Mouse (Mus musculus) forebrain, embryonic 15.5 days (tissue): ENCODE results near the gene Lrrc75b. TPM values are rescaled to one million over a fixed set of nuclear protein-coding genes. Genes with fewer than 3 reads are reported as not detected.
"Not testable (repeated sequence)": the region's sequence is repeated elsewhere in the genome, so short reads cannot be mapped to it uniquely, and the experiment has no call there.

Source experiments
- ATAC-seq: fragments of 200-750 bp; cut with Nextera tagmentation; replicated peaks from 2 replicates; pipeline ENCODE4 v1.8.0; 2017; ENCODE audit warnings: mild to moderate bottlenecking, moderate TSS enrichment, moderate library complexity
- H3K27ac ChIP-seq: fragments of 300-500 bp; sonication (generic); replicated peaks from 2 replicates; pipeline ENCODE4 v1.5.1; 2015; ENCODE audit warnings: mild to moderate bottlenecking, inconsistent platforms
- H3K27me3 ChIP-seq: fragments of 300-500 bp; sonication (generic); 2 replicates; pipeline ENCODE4 v1.6.1; 2015; ENCODE audit warnings: inconsistent platforms
- H3K36me3 ChIP-seq: fragments of 300-500 bp; sonication (generic); 2 replicates; pipeline ENCODE4 v1.6.1; 2015; ENCODE audit warnings: mild to moderate bottlenecking, inconsistent platforms
- H3K4me1 ChIP-seq: fragments of 300-500 bp; sonication (generic); 2 replicates; pipeline ENCODE4 v1.6.1; 2015; ENCODE audit warnings: inconsistent platforms
- H3K4me2 ChIP-seq: fragments of 300-500 bp; sonication (generic); replicated peaks from 2 replicates; pipeline ENCODE4 v1.6.1; 2015; ENCODE audit warnings: mild to moderate bottlenecking, inconsistent platforms
- H3K4me3 ChIP-seq: fragments of 300-500 bp; sonication (generic); 2 replicates; pipeline ENCODE4 v1.5.1; 2015; ENCODE audit warnings: mild to moderate bottlenecking, inconsistent platforms
- H3K9ac ChIP-seq: fragments of 300-500 bp; sonication (generic); replicated peaks from 2 replicates; pipeline ENCODE4 v1.6.1; 2015; ENCODE audit warnings: mild to moderate bottlenecking, inconsistent platforms
- H3K9me3 ChIP-seq: fragments of 300-500 bp; sonication (generic); 2 replicates; pipeline ENCODE4 v1.6.1; 2016; ENCODE audit warnings: inconsistent platforms
- WGBS: fragments of 180-500 bp; shearing (Covaris S2); methylation state at CpG from one replicate; pipeline ENCODE4 v1.1.7; 2015; ENCODE audit warnings: mixed read lengths; 5-methylcytosine and 5-hydroxymethylcytosine counted together
- polyA plus RNA-seq: library from polyadenylated mRNA; unstranded; fragments of >200 nt; fragmentation: Nextera tagmentation; extraction: Ambion mirVana; gene quantifications from 2 replicates; pipeline ENCODE4 v1.2.1, GENCODE M21; 2015

Gene Lrrc75b
- polyA plus RNA-seq, 1 experiment from 2014 or later: 16.4 TPM

- Histone ChIP-seq H3K27me3 (no peaks in the 10 kb centered on the region), H3K4me1 (peaks cover 28% of the 10 kb centered on the region), H3K9ac (no peak overlapping the region), H3K4me3 (no peak overlapping the region), H3K36me3 (peaks cover 15% of the 10 kb centered on the region), H3K4me2 (no peak overlapping the region), H3K27ac (no peak overlapping the region), H3K9me3 (no peaks in the 10 kb centered on the region)
- 87% methylated on average over 2 of the region's 2 CpGs for WGBS
- ATAC-seq: no peak
Measured at GRCm38 (mm10) chr10:75552106-75552505, 8.0 kb downstream of the Lrrc75b start.

DNA sequence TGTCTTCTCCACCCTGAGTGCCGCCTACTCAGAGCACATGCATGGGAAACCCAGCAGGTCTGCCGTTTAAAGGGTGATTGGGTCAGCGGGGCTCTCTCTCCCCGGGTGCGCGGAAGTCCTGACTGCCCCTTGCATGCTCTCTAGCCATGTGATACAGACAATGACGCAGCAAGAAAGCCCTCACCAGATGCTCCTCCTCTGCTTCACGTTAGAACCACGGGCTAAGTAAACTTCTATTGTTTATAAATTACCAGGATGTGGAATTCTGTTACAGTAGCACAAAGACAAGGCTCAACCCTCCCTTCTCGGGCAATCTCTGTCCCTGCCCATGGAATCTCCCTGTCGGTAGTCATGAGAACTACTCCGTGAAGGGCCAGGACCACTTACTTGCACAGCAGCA is 9.0 kb downstream of the Lrrc75b start:
- Histone ChIP-seq H3K9ac (no peak overlapping the region), H3K4me3 (no peak overlapping the region), H3K9me3 (no peaks in the 10 kb centered on the region), H3K27me3 (no peaks in the 10 kb centered on the region), H3K4me1 (peaks cover 18% of the 10 kb centered on the region), H3K36me3 (peaks cover 15% of the 10 kb centered on the region), H3K27ac (no peak overlapping the region), H3K4me2 (no peak overlapping the region)
- no peak for ATAC-seq
- WGBS: 59% methylated on average over 12 of the region's 12 CpGs

GRCm38 (mm10) chr10:75549886-75550285 is 10.2 kb downstream of the Lrrc75b start:
- no peak overlapping the region for H3K27ac ChIP-seq
- peaks cover 12% of the 10 kb centered on the region for H3K4me1 ChIP-seq
- no peak overlapping the region for H3K4me2 ChIP-seq
- H3K9me3 ChIP-seq: peaks cover 6% of the 10 kb centered on the region; the same call in 1 of the 2 replicates
- H3K4me3 ChIP-seq: no peak overlapping the region
- ATAC-seq: no peak
- no peaks in the 10 kb centered on the region for H3K27me3 ChIP-seq
- H3K9ac ChIP-seq: no peak overlapping the region
- H3K36me3 ChIP-seq: peaks cover 15% of the 10 kb centered on the region
- 82% methylated on average over 7 of the region's 7 CpGs for WGBS

DNA sequence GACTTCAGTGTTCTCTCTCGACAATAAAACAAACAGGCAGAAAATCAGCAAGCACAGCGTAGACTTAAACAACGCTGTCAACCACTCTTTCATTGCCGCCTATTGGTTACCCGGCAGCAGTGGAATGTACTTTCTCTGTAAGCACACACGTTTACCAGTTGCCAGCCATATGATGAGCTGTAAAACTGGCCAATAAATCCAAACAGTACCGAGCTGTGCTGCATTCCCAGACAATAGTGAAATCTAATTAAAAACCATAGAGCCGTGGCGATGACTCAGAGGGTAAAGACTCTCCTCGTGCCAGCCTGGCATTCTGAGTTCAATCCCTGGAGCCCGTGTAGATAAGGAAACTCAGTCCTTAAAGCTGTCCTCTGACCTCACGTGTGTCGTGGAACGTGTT is 11.6 kb downstream of the Lrrc75b start:
- peaks cover 6% of the 10 kb centered on the region for H3K36me3 ChIP-seq
- no peak overlapping the region for H3K4me2 ChIP-seq
- 0 out of 2 replicates have a peak, but pooled peaks have one; percentile 19 for ATAC-seq
- no peak overlapping the region for H3K9ac ChIP-seq
- WGBS: 44% methylated on average over 14 of the region's 14 CpGs
- peaks cover 12% of the 10 kb centered on the region for H3K4me1 ChIP-seq
- no peak overlapping the region for H3K27ac ChIP-seq
- peaks cover 6% of the 10 kb centered on the region; the same call in 1 of the 2 replicates for H3K9me3 ChIP-seq
- no peak overlapping the region for H3K4me3 ChIP-seq
- H3K27me3 ChIP-seq: no peaks in the 10 kb centered on the region

DNA sequence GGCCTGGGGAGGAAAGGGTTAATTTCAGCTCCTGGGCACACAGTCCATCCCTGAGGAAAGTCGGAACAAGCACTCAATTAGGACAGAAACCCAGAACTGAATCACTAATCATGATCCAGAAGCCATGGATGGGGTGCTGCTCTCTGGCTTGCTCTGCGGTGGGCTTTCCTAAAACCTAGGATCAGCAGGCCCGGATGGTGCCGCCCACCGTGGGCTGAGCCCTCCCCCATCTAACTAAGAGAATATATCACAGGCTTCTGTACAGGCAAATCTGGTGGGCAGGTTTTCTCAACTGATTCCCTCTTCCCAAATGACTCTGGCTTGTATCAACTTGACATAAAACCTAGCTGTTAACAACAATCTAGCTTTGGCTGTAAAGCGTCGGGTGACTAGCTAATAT is 12.2 kb downstream of the Lrrc75b start:
- peaks cover 6% of the 10 kb centered on the region; the same call in 1 of the 2 replicates for H3K9me3 ChIP-seq
- ATAC-seq: no peak
- WGBS: 75% methylated on average over 7 of the region's 7 CpGs
- H3K4me2 ChIP-seq: no peak overlapping the region
- peaks cover under 1% of the 10 kb centered on the region; the same call in 1 of the 2 replicates for H3K36me3 ChIP-seq
- no peaks in the 10 kb centered on the region for H3K27me3 ChIP-seq
- no peak overlapping the region for H3K9ac ChIP-seq
- peaks cover 12% of the 10 kb centered on the region for H3K4me1 ChIP-seq
- H3K4me3 ChIP-seq: no peak overlapping the region
- H3K27ac ChIP-seq: no peak overlapping the region

- H3K27ac ChIP-seq: no peak overlapping the region
- no peaks in the 10 kb centered on the region for H3K27me3 ChIP-seq
- ATAC-seq: no peak
- H3K9me3 ChIP-seq: no peaks in the 10 kb centered on the region
- H3K4me3 ChIP-seq: no peak overlapping the region
- peaks cover 32% of the 10 kb centered on the region for H3K36me3 ChIP-seq
- no peak overlapping the region for H3K4me2 ChIP-seq
- 89% methylated on average over 5 of the region's 5 CpGs for WGBS
- no peaks in the 10 kb centered on the region for H3K4me1 ChIP-seq
- no peak overlapping the region for H3K9ac ChIP-seq
Measured at GRCm38 (mm10) chr10:75536123-75536522, 24.0 kb downstream of the Lrrc75b start.

GRCm38 (mm10) chr10:75535423-75535822 is 24.7 kb downstream of the Lrrc75b start:
- Histone ChIP-seq H3K27ac (no peak overlapping the region), H3K4me3 (no peak overlapping the region), H3K9me3 (no peaks in the 10 kb centered on the region), H3K36me3 (peaks cover 32% of the 10 kb centered on the region), H3K4me1 (no peaks in the 10 kb centered on the region), H3K27me3 (no peaks in the 10 kb centered on the region), H3K9ac (no peak overlapping the region), H3K4me2 (no peak overlapping the region)
- no peak for ATAC-seq
- 76% methylated on average over 2 of the region's 2 CpGs for WGBS

DNA sequence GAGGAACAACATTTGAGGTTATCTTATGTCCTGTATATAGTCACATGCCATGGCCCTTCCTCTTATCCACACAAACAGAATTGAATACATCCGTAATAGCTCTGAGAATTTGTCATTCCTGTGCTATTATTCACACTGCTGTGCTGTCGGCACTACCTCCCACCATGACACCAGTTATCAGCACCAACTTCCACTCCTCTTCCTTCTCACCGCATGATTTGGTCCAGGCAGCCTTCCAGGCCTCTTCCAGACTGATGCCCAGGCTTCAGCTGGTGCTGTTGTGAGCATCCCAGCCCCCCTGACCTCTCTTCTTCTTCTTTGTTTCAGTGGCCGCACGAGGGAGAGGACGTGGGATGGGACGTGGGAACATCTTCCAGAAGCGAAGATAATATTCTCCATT is 25.2 kb downstream of the Lrrc75b start:
- Histone ChIP-seq H3K4me1 (no peaks in the 10 kb centered on the region), H3K4me2 (no peak overlapping the region), H3K36me3 (peaks cover 32% of the 10 kb centered on the region), H3K9me3 (no peaks in the 10 kb centered on the region), H3K9ac (no peak overlapping the region), H3K27me3 (no peaks in the 10 kb centered on the region), H3K27ac (no peak overlapping the region), H3K4me3 (no peak overlapping the region)
- ATAC-seq: no peak
- WGBS: 81% methylated on average over 8 of the region's 8 CpGs

GRCm38 (mm10) chr10:75534216-75534615 is 25.9 kb downstream of the Lrrc75b start:
- WGBS: 92% methylated on average over 8 of the region's 8 CpGs
- no peaks in the 10 kb centered on the region for H3K9me3 ChIP-seq
- no peak overlapping the region for H3K4me2 ChIP-seq
- no peak overlapping the region for H3K27ac ChIP-seq
- ATAC-seq: no peak
- peaks cover 33% of the 10 kb centered on the region for H3K36me3 ChIP-seq
- no peak overlapping the region for H3K4me3 ChIP-seq
- H3K9ac ChIP-seq: no peak overlapping the region
- no peaks in the 10 kb centered on the region for H3K27me3 ChIP-seq
- H3K4me1 ChIP-seq: no peaks in the 10 kb centered on the region

- WGBS: 91% methylated on average over 9 of the region's 9 CpGs
- Histone ChIP-seq H3K9ac (no peak overlapping the region), H3K9me3 (no peaks in the 10 kb centered on the region), H3K27ac (no peak overlapping the region), H3K4me1 (no peaks in the 10 kb centered on the region), H3K4me2 (no peak overlapping the region), H3K4me3 (no peak overlapping the region), H3K27me3 (no peaks in the 10 kb centered on the region), H3K36me3 (peaks cover 38% of the 10 kb centered on the region)
- ATAC-seq: no peak
Measured at GRCm38 (mm10) chr10:75531532-75532090, 28.5 kb downstream of the Lrrc75b start.

GRCm38 (mm10) chr10:75530322-75530721 is 29.8 kb downstream of the Lrrc75b start:
- no peak overlapping the region for H3K27ac ChIP-seq

GRCm38 (mm10) chr10:75525450-75525849 is 34.7 kb downstream of the Lrrc75b start:
- not testable (repeated sequence) for H3K9ac ChIP-seq, H3K4me2 ChIP-seq, H3K9me3 ChIP-seq, H3K27ac ChIP-seq, H3K27me3 ChIP-seq, H3K4me3 ChIP-seq, ATAC-seq
- peaks cover 11% of the 10 kb centered on the region for H3K4me1 ChIP-seq
- WGBS: 89% methylated on average over 9 of the region's 9 CpGs
- H3K36me3 ChIP-seq: peaks cover 47% of the 10 kb centered on the region

More at GRCm38 (mm10) chr10:75530322-75530721, 29.8 kb downstream of the Lrrc75b start:
- Histone ChIP-seq H3K36me3 (peaks cover 36% of the 10 kb centered on the region), H3K9me3 (no peaks in the 10 kb centered on the region), H3K4me2 (no peak overlapping the region), H3K27me3 (no peaks in the 10 kb centered on the region), H3K4me3 (no peak overlapping the region), H3K4me1 (no peaks in the 10 kb centered on the region), H3K9ac (no peak overlapping the region)
- no peak for ATAC-seq
- 90% methylated on average over 2 of the region's 2 CpGs for WGBS

GRCm38 (mm10) chr10:75521643-75522042 is 38.5 kb downstream of the Lrrc75b start:
- no peak overlapping the region for H3K27ac ChIP-seq
- peaks cover 50% of the 10 kb centered on the region for H3K36me3 ChIP-seq
- H3K4me3 ChIP-seq: no peak overlapping the region
- 93% methylated on average over 4 of the region's 4 CpGs for WGBS
- H3K4me2 ChIP-seq: no peak overlapping the region
- ATAC-seq: no peak
- H3K9me3 ChIP-seq: no peaks in the 10 kb centered on the region
- H3K9ac ChIP-seq: no peak overlapping the region
- H3K4me1 ChIP-seq: peaks cover 28% of the 10 kb centered on the region
- H3K27me3 ChIP-seq: no peaks in the 10 kb centered on the region
